Mouse (Mus musculus): ENCODE measurements around the gene Stxbp6.
"Not testable (repeated sequence)": the region's sequence is repeated elsewhere in the genome, so short reads cannot be mapped to it uniquely, and the experiment has no call there.

Gene Stxbp6

GRCm38 (mm10) chr12:45053319-45053718, 21.2 kb downstream of the Stxbp6 start:
- DNase-seq: no peak

GRCm38 (mm10) chr12:45052860-45053259, 21.6 kb downstream of the Stxbp6 start:
- no peak for DNase-seq

- no peak for DNase-seq
These were observed 24.6 kb downstream of the Stxbp6 start for GRCm38 (mm10) chr12:45049894-45050293.

GRCm38 (mm10) chr12:45047711-45048110, 26.8 kb downstream of the Stxbp6 start:
- DNase-seq: not testable (repeated sequence)

- no peak for DNase-seq
These were observed 27.3 kb downstream of the Stxbp6 start for GRCm38 (mm10) chr12:45047172-45047571.

GRCm38 (mm10) chr12:45044581-45044980, 29.9 kb downstream of the Stxbp6 start:
- DNase-seq: no peak

- DNase-seq: no peak
These were observed 31.9 kb downstream of the Stxbp6 start for GRCm38 (mm10) chr12:45042591-45043091.

GRCm38 (mm10) chr12:45037496-45037895, 37.0 kb downstream of the Stxbp6 start:
- no peak for DNase-seq

- no peak for DNase-seq
These were observed 37.4 kb downstream of the Stxbp6 start for GRCm38 (mm10) chr12:45037091-45037490.

GRCm38 (mm10) chr12:45030681-45031080, 43.8 kb downstream of the Stxbp6 start:
- no peak for DNase-seq

GRCm38 (mm10) chr12:45026347-45026746, 48.2 kb downstream of the Stxbp6 start:
- DNase-seq: no peak

- no peak for DNase-seq
These were observed 54.5 kb downstream of the Stxbp6 start for GRCm38 (mm10) chr12:45020018-45020417.

GRCm38 (mm10) chr12:45019059-45019822, 55.3 kb downstream of the Stxbp6 start:
- no peak for DNase-seq

GRCm38 (mm10) chr12:45013246-45013756, 61.2 kb downstream of the Stxbp6 start:
- DNase-seq: no peak

- DNase-seq: no peak
These were observed 62.9 kb downstream of the Stxbp6 start for GRCm38 (mm10) chr12:45011436-45012089.

GRCm38 (mm10) chr12:45011006-45011405, 63.5 kb downstream of the Stxbp6 start:
- DNase-seq: no peak

GRCm38 (mm10) chr12:45009984-45010611, 64.4 kb downstream of the Stxbp6 start:
- DNase-seq: no peak

- DNase-seq: no peak
These were observed 67.9 kb downstream of the Stxbp6 start for GRCm38 (mm10) chr12:45006569-45006968.

- no peak for DNase-seq
These were observed 68.5 kb downstream of the Stxbp6 start for GRCm38 (mm10) chr12:45006049-45006448.

- DNase-seq: no peak
These were observed 72.5 kb downstream of the Stxbp6 start for GRCm38 (mm10) chr12:45001996-45002395.

GRCm38 (mm10) chr12:44997422-44997821, 77.1 kb downstream of the Stxbp6 start:
- DNase-seq: no peak

GRCm38 (mm10) chr12:44996897-44997296, 77.6 kb downstream of the Stxbp6 start:
- DNase-seq: no peak

- no peak for DNase-seq
These were observed 78.2 kb downstream of the Stxbp6 start for GRCm38 (mm10) chr12:44996274-44996673.

GRCm38 (mm10) chr12:44993391-44993790, 81.1 kb downstream of the Stxbp6 start:
- no peak for DNase-seq

All from cerebellum, adult 11-12 months (tissue).